Mouse (Mus musculus): ENCODE data around the gene Galnt6. TPM values are rescaled to one million over a fixed set of nuclear protein-coding genes. Genes with fewer than 3 reads are reported as not detected.

Galnt6 gene
- polyA plus RNA-seq, 1 experiment: 3.6 TPM

- DNase-seq (ENCODE audit: extremely low spot score in 1 of 2, low spot score in 1 of 2): no peak
Observed at GRCm38 (mm10) chr15:100722564-100722963, 6.6 kb downstream of the Galnt6 start.

- no peak for DNase-seq (ENCODE audit: extremely low spot score in 1 of 2, low spot score in 1 of 2)
Observed at GRCm38 (mm10) chr15:100722026-100722425, 7.2 kb downstream of the Galnt6 start.

GRCm38 (mm10) chr15:100721445-100721844, 7.7 kb downstream of the Galnt6 start:
- DNase-seq (ENCODE audit: extremely low spot score in 1 of 2, low spot score in 1 of 2): no peak

- DNase-seq (ENCODE audit: extremely low spot score in 1 of 2, low spot score in 1 of 2): no peak
Observed at GRCm38 (mm10) chr15:100720066-100720465, 9.1 kb downstream of the Galnt6 start.

GRCm38 (mm10) chr15:100719217-100719616, 10.0 kb downstream of the Galnt6 start:
- no peak for DNase-seq (ENCODE audit: extremely low spot score in 1 of 2, low spot score in 1 of 2)

GRCm38 (mm10) chr15:100718572-100718971, 10.6 kb downstream of the Galnt6 start:
- no peak for DNase-seq (ENCODE audit: extremely low spot score in 1 of 2, low spot score in 1 of 2)

GRCm38 (mm10) chr15:100717933-100718332, 11.2 kb downstream of the Galnt6 start:
- no peak for DNase-seq (ENCODE audit: extremely low spot score in 1 of 2, low spot score in 1 of 2)

GRCm38 (mm10) chr15:100715399-100715993, 13.7 kb downstream of the Galnt6 start:
- DNase-seq (ENCODE audit: extremely low spot score in 1 of 2, low spot score in 1 of 2): no peak

GRCm38 (mm10) chr15:100714470-100714869, 14.7 kb downstream of the Galnt6 start:
- DNase-seq (ENCODE audit: extremely low spot score in 1 of 2, low spot score in 1 of 2): no peak

- DNase-seq (ENCODE audit: extremely low spot score in 1 of 2, low spot score in 1 of 2): no peak
Observed at GRCm38 (mm10) chr15:100710838-100711237, 18.3 kb downstream of the Galnt6 start.

GRCm38 (mm10) chr15:100708433-100709078, 20.6 kb downstream of the Galnt6 start:
- DNase-seq (ENCODE audit: extremely low spot score in 1 of 2, low spot score in 1 of 2): no peak

GRCm38 (mm10) chr15:100706226-100706625, 22.9 kb downstream of the Galnt6 start:
- no peak for DNase-seq (ENCODE audit: extremely low spot score in 1 of 2, low spot score in 1 of 2)

- DNase-seq (ENCODE audit: extremely low spot score in 1 of 2, low spot score in 1 of 2): no peak
Observed at GRCm38 (mm10) chr15:100705376-100705775, 23.8 kb downstream of the Galnt6 start.

GRCm38 (mm10) chr15:100703913-100704312, 25.3 kb downstream of the Galnt6 start:
- DNase-seq (ENCODE audit: extremely low spot score in 1 of 2, low spot score in 1 of 2): no peak

GRCm38 (mm10) chr15:100701856-100702255, 27.3 kb downstream of the Galnt6 start:
- DNase-seq (ENCODE audit: extremely low spot score in 1 of 2, low spot score in 1 of 2): no peak

- peak in 1 of 2 experiments; percentile 17 for DNase-seq (ENCODE audit: extremely low spot score in 1 of 2, low spot score in 1 of 2)
Observed at GRCm38 (mm10) chr15:100701108-100701507, 28.1 kb downstream of the Galnt6 start.

- no peak for DNase-seq (ENCODE audit: extremely low spot score in 1 of 2, low spot score in 1 of 2)
Observed at GRCm38 (mm10) chr15:100700424-100700823, 28.8 kb downstream of the Galnt6 start.

GRCm38 (mm10) chr15:100699386-100699785, 29.8 kb downstream of the Galnt6 start:
- no peak for DNase-seq (ENCODE audit: extremely low spot score in 1 of 2, low spot score in 1 of 2)

GRCm38 (mm10) chr15:100698078-100698477, 31.1 kb downstream of the Galnt6 start:
- no peak for DNase-seq (ENCODE audit: extremely low spot score in 1 of 2, low spot score in 1 of 2)

GRCm38 (mm10) chr15:100694406-100694805, 34.8 kb downstream of the Galnt6 start:
- DNase-seq (ENCODE audit: extremely low spot score in 1 of 2, low spot score in 1 of 2): no peak

- DNase-seq (ENCODE audit: extremely low spot score in 1 of 2, low spot score in 1 of 2): no peak
Observed at GRCm38 (mm10) chr15:100691990-100692389, 37.2 kb downstream of the Galnt6 start.

GRCm38 (mm10) chr15:100687430-100687971, 41.7 kb downstream of the Galnt6 start, which contains the start of gene Cela1:
Cela1 (minus strand) TSS chr15:100687921.
- no peak for DNase-seq (ENCODE audit: extremely low spot score in 1 of 2, low spot score in 1 of 2)

All from frontal cortex, adult 2 months (tissue).